Mouse (Mus musculus) kidney, embryonic 15.5 days (tissue): Measurements from ENCODE around the gene Rere. TPM values are rescaled to one million over a fixed set of nuclear protein-coding genes. Genes with fewer than 3 reads are reported as not detected.
"Not testable (repeated sequence)": the region's sequence is repeated elsewhere in the genome, so short reads cannot be mapped to it uniquely, and the experiment has no call there.

Experiments
- ATAC-seq: fragments of 200-750 bp; cut with Nextera tagmentation; replicated peaks from 2 replicates; pipeline ENCODE4 v1.8.0; 2017; ENCODE audit warnings: moderate TSS enrichment; ENCODE audit not compliant: low FRiP score
- H3K27ac ChIP-seq: fragments of 300-500 bp; sonication (generic); 2 replicates; pipeline ENCODE4 v1.5.1; 2015; ENCODE audit warnings: mild to moderate bottlenecking, inconsistent platforms
- H3K27me3 ChIP-seq: fragments of 300-500 bp; sonication (generic); 2 replicates; pipeline ENCODE4 v1.6.1; 2015; ENCODE audit warnings: inconsistent platforms
- H3K36me3 ChIP-seq: fragments of 300-500 bp; sonication (generic); 2 replicates; pipeline ENCODE4 v1.6.1; 2015; ENCODE audit warnings: inconsistent platforms
- H3K4me1 ChIP-seq: fragments of 300-500 bp; sonication (generic); 2 replicates; pipeline ENCODE4 v1.6.1; 2015; ENCODE audit warnings: inconsistent platforms
- H3K4me2 ChIP-seq: fragments of 300-500 bp; sonication (generic); 2 replicates; pipeline ENCODE4 v1.6.1; 2015; ENCODE audit warnings: moderate library complexity, mild to moderate bottlenecking, inconsistent platforms
- H3K4me3 ChIP-seq: fragments of 300-500 bp; sonication (generic); replicated peaks from 2 replicates; pipeline ENCODE4 v1.5.1; 2015; ENCODE audit warnings: mild to moderate bottlenecking, inconsistent platforms
- H3K9ac ChIP-seq: fragments of 300-500 bp; sonication (generic); 2 replicates; pipeline ENCODE4 v1.6.1; 2015; ENCODE audit warnings: mild to moderate bottlenecking, inconsistent platforms
- H3K9me3 ChIP-seq: fragments of 300-500 bp; sonication (generic); replicated peaks from 2 replicates; pipeline ENCODE4 v1.6.1; 2016; ENCODE audit warnings: inconsistent platforms
- WGBS: fragments of 180-500 bp; shearing (Covaris S2); methylation state at CpG from one replicate; pipeline ENCODE4 v1.1.7; 2015; ENCODE audit warnings: mixed read lengths; 5-methylcytosine and 5-hydroxymethylcytosine counted together
- polyA plus RNA-seq: library from polyadenylated mRNA; unstranded; fragments of >200 nt; fragmentation: Nextera tagmentation; extraction: Ambion mirVana; gene quantifications from 2 replicates; pipeline ENCODE4 v1.2.1, GENCODE M21; 2015

The Rere gene
- polyA plus RNA-seq, 1 experiment from 2014 or later: 35.1 TPM

DNA sequence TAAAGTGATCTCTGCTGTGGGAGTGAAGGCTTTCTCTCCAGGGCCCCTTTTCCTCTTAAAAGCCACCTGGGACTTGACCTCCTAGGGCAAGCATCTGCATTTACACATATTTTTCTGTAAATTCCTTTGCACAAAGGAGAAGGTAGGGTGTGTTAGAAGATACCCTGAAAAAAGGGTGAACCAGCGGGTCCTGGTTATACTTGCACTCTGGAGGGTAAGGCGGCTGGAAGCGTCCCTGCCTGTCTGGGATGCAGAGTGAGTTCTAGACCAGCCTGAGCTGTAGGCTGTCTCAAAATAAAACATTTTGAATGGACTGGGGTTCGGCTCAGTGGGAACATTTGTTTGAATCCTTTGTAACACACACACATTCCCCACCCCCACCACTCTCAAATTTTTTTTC lies 310.2 kb downstream of the Rere start:
- 28% methylated on average over 4 of the region's 4 CpGs for WGBS
- Histone ChIP-seq H3K4me3 (no peak overlapping the region), H3K36me3 (0 out of 2 replicates have a peak, but pooled peaks cover 7% of the 10 kb centered on the region), H3K4me1 (peaks cover 89% of the 10 kb centered on the region), H3K9ac (no peak overlapping the region), H3K4me2 (peak overlapping the region; percentile 14; the same call in 1 of the 2 replicates), H3K27ac (peak overlapping the region; percentile 86), H3K9me3 (no peaks in the 10 kb centered on the region), H3K27me3 (no peaks in the 10 kb centered on the region)
- ATAC-seq: no peak

- Histone ChIP-seq H3K4me1 (peaks cover 84% of the 10 kb centered on the region), H3K27ac (peak overlapping the region; percentile 86), H3K9ac (no peak overlapping the region), H3K4me2 (0 out of 2 replicates have a peak overlapping the region, but pooled peaks have one; percentile 14), H3K9me3 (no peaks in the 10 kb centered on the region), H3K27me3 (no peaks in the 10 kb centered on the region), H3K4me3 (no peak overlapping the region), H3K36me3 (0 out of 2 replicates have a peak, but pooled peaks cover 7% of the 10 kb centered on the region)
- no peak for ATAC-seq
- WGBS: 42% methylated on average over 6 of the region's 6 CpGs
Observed at GRCm38 (mm10) chr4:150592087-150592486, 310.6 kb downstream of the Rere start.

DNA sequence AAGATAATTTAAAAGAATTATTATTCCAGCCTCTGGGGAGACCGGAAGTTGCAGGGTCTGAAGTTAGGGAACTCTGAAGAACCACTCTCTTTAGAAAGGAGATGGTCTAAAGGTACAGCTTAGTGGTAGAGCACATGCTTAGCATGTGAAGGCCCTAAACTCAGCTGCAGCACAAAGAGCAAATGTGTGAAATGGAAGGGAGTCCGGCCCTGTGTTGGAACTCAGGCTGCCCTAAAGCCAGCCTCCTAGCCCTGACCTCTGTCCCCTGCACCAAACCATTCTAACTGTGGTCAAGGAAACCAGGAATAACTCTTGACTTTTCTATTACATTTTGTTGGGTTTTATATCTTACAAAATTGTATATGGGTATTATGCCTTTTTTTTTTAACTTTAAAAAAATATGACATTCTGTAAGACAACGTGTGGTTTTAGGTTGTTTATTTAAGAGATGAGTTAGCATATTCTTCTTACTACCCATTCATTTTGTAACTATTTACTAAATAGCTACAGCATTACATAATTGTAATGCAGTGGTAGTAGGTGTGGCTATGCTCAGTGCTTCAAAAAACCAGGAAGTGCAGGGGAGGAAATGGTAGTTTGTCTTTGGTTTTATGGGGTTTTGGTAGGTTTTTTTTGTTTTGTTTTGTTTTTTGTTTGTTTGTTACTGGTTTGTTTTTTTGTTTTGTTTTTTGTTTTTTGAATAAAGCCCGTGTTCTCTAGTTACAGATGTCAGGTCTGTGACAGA lies 312.2 kb downstream of the Rere start:
- H3K9me3 ChIP-seq: no peaks in the 10 kb centered on the region
- no peak for ATAC-seq

GRCm38 (mm10) chr4:150594298-150594829 lies 312.9 kb downstream of the Rere start:
- H3K4me1 ChIP-seq: peaks cover 84% of the 10 kb centered on the region
- H3K9ac ChIP-seq: no peak overlapping the region
- no peak for ATAC-seq
- no peak overlapping the region for H3K4me3 ChIP-seq
- no peak overlapping the region for H3K27ac ChIP-seq
- 0 out of 2 replicates have a peak, but pooled peaks cover 7% of the 10 kb centered on the region for H3K36me3 ChIP-seq
- no peaks in the 10 kb centered on the region for H3K27me3 ChIP-seq
- WGBS: 91% methylated on average over 4 of the region's 4 CpGs
- no peaks in the 10 kb centered on the region for H3K9me3 ChIP-seq
- no peak overlapping the region for H3K4me2 ChIP-seq

More for the DNA sequence above, 312.2 kb downstream of the Rere start:
- H3K27ac ChIP-seq: peak overlapping the region; percentile 32; the same call in 1 of the 2 replicates
- H3K4me3 ChIP-seq: no peak overlapping the region
- H3K9ac ChIP-seq: no peak overlapping the region
- WGBS: 57% methylated on average over 4 of the region's 4 CpGs
- no peak overlapping the region for H3K4me2 ChIP-seq
- no peaks in the 10 kb centered on the region for H3K27me3 ChIP-seq
- H3K36me3 ChIP-seq: 0 out of 2 replicates have a peak, but pooled peaks cover 7% of the 10 kb centered on the region
- H3K4me1 ChIP-seq: peaks cover 86% of the 10 kb centered on the region

DNA sequence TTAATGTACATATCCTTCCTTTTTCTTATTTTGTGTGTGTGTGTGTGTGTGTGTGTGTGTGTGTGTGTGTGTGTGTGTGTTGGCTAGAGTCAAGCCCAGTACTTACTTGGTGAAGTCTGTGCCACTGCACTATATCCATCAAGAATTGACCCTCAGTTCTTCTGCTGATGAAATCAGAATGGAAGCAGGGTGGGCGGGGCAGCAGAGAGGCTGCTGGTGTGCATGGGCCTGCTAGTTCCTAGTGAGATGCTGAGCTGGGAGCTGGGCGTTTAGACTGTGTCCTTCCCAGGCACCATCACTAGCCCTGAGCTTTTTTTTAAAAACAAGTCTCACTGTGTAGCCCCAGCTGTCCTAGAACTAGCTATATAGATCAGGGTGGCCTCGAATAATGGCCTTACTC lies 313.6 kb downstream of the Rere start:
- Histone ChIP-seq H3K4me3 (no peak overlapping the region), H3K9ac (no peak overlapping the region), H3K27me3 (no peaks in the 10 kb centered on the region), H3K9me3 (no peaks in the 10 kb centered on the region), H3K27ac (no peak overlapping the region), H3K36me3 (0 out of 2 replicates have a peak, but pooled peaks cover 9% of the 10 kb centered on the region), H3K4me1 (peaks cover 84% of the 10 kb centered on the region), H3K4me2 (no peak overlapping the region)
- WGBS: 71% methylated on average over 3 of the region's 3 CpGs
- ATAC-seq: no peak

- Histone ChIP-seq H3K4me1 (peaks cover 78% of the 10 kb centered on the region), H3K36me3 (0 out of 2 replicates have a peak, but pooled peaks cover 11% of the 10 kb centered on the region), H3K27me3 (no peaks in the 10 kb centered on the region), H3K9ac (no peak overlapping the region), H3K4me3 (no peak overlapping the region), H3K27ac (no peak overlapping the region), H3K4me2 (no peak overlapping the region), H3K9me3 (no peaks in the 10 kb centered on the region)
- ATAC-seq: no peak
- 73% methylated on average over 5 of the region's 5 CpGs for WGBS
Observed at GRCm38 (mm10) chr4:150595991-150596390, 314.5 kb downstream of the Rere start.

GRCm38 (mm10) chr4:150598686-150599085 lies 317.2 kb downstream of the Rere start:
- Histone ChIP-seq H3K4me1 (peaks cover 52% of the 10 kb centered on the region), H3K27me3 (no peaks in the 10 kb centered on the region), H3K27ac (peak overlapping the region; percentile 78), H3K36me3 (0 out of 2 replicates have a peak, but pooled peaks cover 11% of the 10 kb centered on the region), H3K4me3 (no peak overlapping the region), H3K9ac (no peak overlapping the region), H3K9me3 (no peaks in the 10 kb centered on the region), H3K4me2 (no peak overlapping the region)
- no peak for ATAC-seq
- WGBS: 59% methylated on average over 1 of the region's 1 CpGs

DNA sequence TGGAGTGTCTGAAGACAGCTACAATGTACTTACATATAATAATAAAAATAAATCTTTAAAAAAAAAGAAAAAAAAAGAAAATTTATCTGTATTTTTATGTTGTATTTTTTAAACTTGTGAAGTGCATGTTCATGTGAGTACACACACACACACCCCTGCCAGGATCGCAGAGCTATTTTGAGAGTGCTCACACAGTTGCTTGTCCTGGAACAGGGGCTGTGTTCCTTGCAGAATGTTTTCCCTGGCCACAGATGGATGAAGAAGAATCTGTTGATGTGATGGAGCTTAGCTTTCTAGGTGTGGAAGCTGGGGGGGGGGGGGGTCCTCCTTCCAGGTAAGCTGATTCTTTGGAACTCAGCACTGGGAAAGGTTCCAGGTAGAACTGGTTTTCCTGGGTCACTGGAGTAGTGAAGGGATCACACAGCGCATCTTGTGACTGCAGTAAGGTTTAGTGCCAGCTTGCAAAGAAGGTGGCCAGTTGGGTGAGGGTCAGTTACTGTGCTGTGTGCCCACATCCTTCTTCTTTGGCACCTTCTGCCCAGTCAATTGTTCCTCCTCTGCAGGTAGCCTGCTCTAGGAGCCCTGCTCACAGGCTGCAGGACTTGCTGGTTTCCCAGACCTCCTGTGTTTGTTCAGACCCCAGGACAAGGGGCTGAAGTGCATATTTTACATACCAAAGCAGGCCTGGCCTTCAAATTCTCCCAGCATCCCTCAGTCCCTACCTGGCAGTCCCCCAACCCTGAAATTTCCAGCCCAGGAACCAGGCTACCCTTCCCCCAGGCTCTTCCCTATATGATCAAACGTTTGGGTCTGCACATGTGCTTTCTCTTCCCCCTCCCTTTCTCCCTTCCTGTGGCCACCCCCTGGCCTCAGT lies 317.9 kb downstream of the Rere start:
- H3K27me3 ChIP-seq: no peaks in the 10 kb centered on the region
- 64% methylated on average over 3 of the region's 3 CpGs for WGBS
- H3K4me1 ChIP-seq: peaks cover 47% of the 10 kb centered on the region
- no peak overlapping the region for H3K9ac ChIP-seq
- no peaks in the 10 kb centered on the region for H3K9me3 ChIP-seq
- H3K4me3 ChIP-seq: no peak overlapping the region
- no peak overlapping the region for H3K4me2 ChIP-seq
- peak; percentile 42 for ATAC-seq
- H3K27ac ChIP-seq: peak overlapping the region; percentile 78
- H3K36me3 ChIP-seq: 0 out of 2 replicates have a peak, but pooled peaks cover 11% of the 10 kb centered on the region

GRCm38 (mm10) chr4:150600503-150600902 lies 319.1 kb downstream of the Rere start:
- 91% methylated on average over 2 of the region's 2 CpGs for WGBS
- not testable (repeated sequence) for H3K27me3 ChIP-seq, ATAC-seq, H3K9me3 ChIP-seq, H3K36me3 ChIP-seq, H3K9ac ChIP-seq, H3K4me2 ChIP-seq, H3K4me3 ChIP-seq
- H3K4me1 ChIP-seq: peaks cover 45% of the 10 kb centered on the region
- H3K27ac ChIP-seq: peak overlapping the region; percentile 78; the same call in 1 of the 2 replicates

DNA sequence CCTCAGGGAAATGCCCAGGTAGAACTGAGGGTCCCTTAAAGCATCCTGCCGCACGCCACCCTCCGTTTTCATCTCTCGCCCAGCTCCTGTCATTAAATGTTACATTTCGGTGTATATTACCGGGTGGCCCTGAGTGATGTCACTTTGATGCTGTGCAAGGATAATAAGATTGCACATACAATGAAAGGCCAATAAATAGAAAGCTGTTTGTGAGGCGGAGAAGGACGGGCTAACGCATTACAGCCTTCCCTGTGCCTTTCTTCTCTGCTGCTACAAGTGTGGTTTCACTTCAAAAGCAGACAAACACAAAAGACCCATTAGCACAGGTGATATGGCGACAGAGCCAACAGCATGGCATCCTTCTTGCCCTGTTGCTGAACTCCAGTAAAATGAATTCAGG lies 320.0 kb downstream of the Rere start:
- Histone ChIP-seq H3K9ac (no peak overlapping the region), H3K4me3 (no peak overlapping the region), H3K9me3 (no peaks in the 10 kb centered on the region), H3K4me2 (no peak overlapping the region), H3K36me3 (peaks cover 9% of the 10 kb centered on the region; the same call in 1 of the 2 replicates), H3K4me1 (peaks cover 43% of the 10 kb centered on the region), H3K27ac (no peak overlapping the region), H3K27me3 (no peaks in the 10 kb centered on the region)
- WGBS: 83% methylated on average over 10 of the region's 10 CpGs
- ATAC-seq: no peak

DNA sequence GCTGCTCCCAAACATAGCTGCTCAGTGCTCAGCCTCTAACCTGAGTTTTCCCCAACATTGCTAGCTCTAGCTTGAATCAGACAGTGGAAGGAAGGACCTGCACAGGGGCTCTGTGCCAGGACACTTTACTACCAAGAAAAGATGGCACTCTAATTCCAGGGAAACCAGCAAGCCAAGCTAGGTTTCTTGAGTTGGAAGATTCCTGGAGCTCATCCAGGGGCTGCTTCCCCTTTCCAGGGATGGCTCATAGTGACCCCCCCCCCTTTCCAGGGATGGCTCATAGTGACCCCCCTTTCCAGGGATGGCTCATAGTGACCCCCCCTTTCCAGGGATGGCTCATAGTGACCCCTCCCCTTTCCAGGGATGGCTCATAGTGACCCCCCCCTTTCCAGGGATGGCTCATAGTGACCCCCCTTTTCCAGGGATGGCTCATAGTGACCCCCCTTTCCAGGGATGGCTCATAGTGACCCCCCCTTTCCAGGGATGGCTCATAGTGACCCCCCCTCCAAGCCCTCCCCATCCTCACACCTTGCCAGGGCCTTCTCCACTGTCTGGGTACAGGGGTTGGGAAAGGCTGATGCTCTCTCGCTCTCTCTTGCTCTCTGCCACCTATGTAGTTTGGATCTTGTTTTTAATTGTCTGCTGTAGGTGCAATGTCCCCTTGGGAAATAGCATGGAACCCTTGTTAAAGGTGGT lies 322.1 kb downstream of the Rere start:
- H3K36me3 ChIP-seq: peaks cover 16% of the 10 kb centered on the region; the same call in 1 of the 2 replicates
- WGBS: 92% methylated on average over 1 of the region's 1 CpGs

More for the DNA sequence above, 322.1 kb downstream of the Rere start:
- H3K27ac ChIP-seq: no peak overlapping the region
- no peaks in the 10 kb centered on the region for H3K9me3 ChIP-seq
- no peak overlapping the region for H3K4me3 ChIP-seq
- no peaks in the 10 kb centered on the region for H3K27me3 ChIP-seq
- no peak overlapping the region for H3K4me2 ChIP-seq
- peaks cover 30% of the 10 kb centered on the region for H3K4me1 ChIP-seq
- no peak for ATAC-seq
- no peak overlapping the region for H3K9ac ChIP-seq
